Mouse (Mus musculus) hindbrain, embryonic 12.5 days (tissue): Measurements from ENCODE around the gene Atxn3. TPM values are rescaled to one million over a fixed set of nuclear protein-coding genes. Genes with fewer than 3 reads are reported as not detected.

Source experiments
- ATAC-seq: fragments of 200-750 bp; cut with Nextera tagmentation; 2 replicates; pipeline ENCODE4 v1.8.0; 2017; ENCODE audit warnings: moderate TSS enrichment; ENCODE audit not compliant: low FRiP score
- H3K27ac ChIP-seq: fragments of 300-500 bp; sonication (generic); 2 replicates; pipeline ENCODE4 v1.5.1; 2016; ENCODE audit warnings: mild to moderate bottlenecking
- H3K27me3 ChIP-seq: fragments of 300-500 bp; sonication (generic); 2 replicates; pipeline ENCODE4 v1.6.1; 2016; ENCODE audit warnings: mild to moderate bottlenecking
- H3K36me3 ChIP-seq: fragments of 300-500 bp; sonication (generic); 2 replicates; pipeline ENCODE4 v1.6.1; 2016; ENCODE audit warnings: mild to moderate bottlenecking
- H3K4me1 ChIP-seq: fragments of 300-500 bp; sonication (generic); 2 replicates; pipeline ENCODE4 v1.6.1; 2016
- H3K4me2 ChIP-seq: fragments of 300-500 bp; sonication (generic); replicated peaks from 2 replicates; pipeline ENCODE4 v1.6.1; 2016; ENCODE audit warnings: mild to moderate bottlenecking
- H3K4me3 ChIP-seq: fragments of 300-500 bp; sonication (generic); 2 replicates; pipeline ENCODE4 v1.5.1; 2016; ENCODE audit warnings: mild to moderate bottlenecking
- H3K9ac ChIP-seq: fragments of 300-500 bp; sonication (generic); 2 replicates; pipeline ENCODE4 v1.6.1; 2016; ENCODE audit warnings: mild to moderate bottlenecking, moderate library complexity
- H3K9me3 ChIP-seq: fragments of 300-500 bp; sonication (generic); replicated peaks from 2 replicates; pipeline ENCODE4 v1.6.1; 2016; ENCODE audit warnings: mild to moderate bottlenecking
- WGBS: fragments of 180-500 bp; shearing (Covaris S2); methylation state at CpG from one replicate; pipeline ENCODE4 v1.1.7; 2016; 5-methylcytosine and 5-hydroxymethylcytosine counted together
- polyA plus RNA-seq: library from polyadenylated mRNA; unstranded; fragments of >200 nt; fragmentation: Nextera tagmentation; extraction: Ambion mirVana; gene quantifications from 2 replicates; pipeline ENCODE4 v1.2.1, GENCODE M21; 2016

Gene Atxn3
- polyA plus RNA-seq, result 16.2 and 17.5 TPM in 2 replicates

DNA sequence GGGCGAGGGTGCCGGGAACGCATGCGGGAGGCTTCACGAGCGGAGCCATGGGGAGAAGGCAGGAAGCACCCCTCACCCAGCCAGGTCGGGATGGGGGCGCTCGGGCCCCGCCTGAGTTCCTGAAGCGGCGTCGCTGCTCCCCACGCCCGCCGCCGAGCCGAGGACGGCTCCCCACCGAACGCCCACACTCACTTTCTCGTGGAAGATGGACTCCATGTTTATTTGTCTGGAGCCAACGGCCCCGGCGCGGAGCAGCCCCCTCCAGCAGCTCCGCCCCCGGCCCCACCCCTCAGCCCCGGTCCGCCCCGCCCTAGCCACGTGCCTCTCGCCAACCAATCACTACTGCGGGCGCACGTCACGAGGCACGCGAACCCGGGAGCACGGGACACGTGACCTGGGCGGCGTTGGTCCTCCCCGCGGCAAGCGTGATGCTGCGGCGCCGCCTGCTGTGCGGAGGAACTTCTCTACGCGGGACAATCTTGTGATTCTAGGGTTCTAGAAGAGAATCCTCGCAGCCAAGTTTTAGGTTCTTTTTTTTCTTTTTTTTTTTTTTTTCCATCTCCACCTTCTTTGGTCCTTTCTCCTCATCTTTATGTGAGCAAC lies at the start of gene Atxn3:
Gene Atxn3 (minus strand): TSS at position 305 of the 603 bp plus-strand sequence.
- peak within 1 kb of the TSS; percentile 86 for H3K4me3 ChIP-seq
- no peaks in the 10 kb centered on the region for H3K9me3 ChIP-seq
- no peaks in the 10 kb centered on the region for H3K36me3 ChIP-seq
- ATAC-seq, result peak; percentile 99
- no peaks in the 10 kb centered on the region for H3K27me3 ChIP-seq
- H3K9ac ChIP-seq, result peak within 1 kb of the TSS; percentile 87
- 0% methylated on average over 54 of the region's 54 CpGs for WGBS
- peak within 1 kb of the TSS; percentile 72 for H3K27ac ChIP-seq
- peaks cover 12% of the 10 kb centered on the region for H3K4me1 ChIP-seq
- H3K4me2 ChIP-seq, result peak within 1 kb of the TSS; percentile 71

DNA sequence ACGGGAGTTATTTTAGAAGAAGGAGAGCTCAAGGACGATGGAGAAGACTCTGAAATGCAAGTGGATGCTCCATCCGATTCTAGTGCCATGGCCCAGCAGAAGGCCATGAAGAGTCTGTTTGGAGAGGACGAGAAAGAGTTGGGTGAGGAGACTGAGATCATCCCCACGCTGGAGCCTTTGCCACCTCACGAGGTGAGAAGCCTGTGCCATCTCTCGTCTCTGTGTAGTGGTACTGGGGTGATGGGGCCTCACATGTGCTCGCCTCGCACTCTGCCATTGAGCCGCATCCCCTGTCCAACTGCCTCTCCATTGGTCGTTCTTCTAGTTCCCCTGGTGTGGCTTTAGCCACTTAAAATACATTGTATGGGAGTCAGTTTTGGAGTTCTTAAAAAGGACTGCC lies 42.7 kb upstream of the Atxn3 start:
- ATAC-seq, result no peak
- H3K27me3 ChIP-seq, result no peaks in the 10 kb centered on the region
- H3K4me1 ChIP-seq, result no peaks in the 10 kb centered on the region
- no peaks in the 10 kb centered on the region for H3K9me3 ChIP-seq
- H3K36me3 ChIP-seq, result peaks cover 71% of the 10 kb centered on the region
- 95% methylated on average over 11 of the region's 11 CpGs for WGBS
- H3K4me2 ChIP-seq, result no peak overlapping the region
- no peak overlapping the region for H3K27ac ChIP-seq
- H3K9ac ChIP-seq, result no peak overlapping the region
- no peak overlapping the region for H3K4me3 ChIP-seq

DNA sequence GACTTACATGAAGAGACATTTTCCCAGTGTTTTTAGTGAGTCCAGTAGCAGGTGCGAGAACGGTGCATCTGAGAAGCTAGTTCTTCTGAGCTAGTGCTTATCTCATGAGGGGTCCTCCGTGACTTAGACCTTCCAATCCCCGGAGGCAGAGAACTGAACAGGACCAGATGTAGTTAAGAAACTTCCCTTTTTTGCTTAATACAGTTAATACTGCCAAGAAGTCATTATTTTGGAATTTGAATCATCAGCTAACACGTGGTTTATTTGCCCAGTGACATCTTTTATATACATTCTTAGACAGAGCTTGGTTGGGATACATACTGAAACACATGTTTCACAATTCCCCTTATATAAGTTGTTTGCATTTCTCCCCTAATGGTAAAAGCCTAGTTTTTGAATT lies 40.9 kb upstream of the Atxn3 start:
- Histone ChIP-seq H3K9ac (no peak overlapping the region), H3K36me3 (peaks cover 69% of the 10 kb centered on the region), H3K4me1 (no peaks in the 10 kb centered on the region), H3K27ac (no peak overlapping the region), H3K9me3 (no peaks in the 10 kb centered on the region), H3K4me3 (no peak overlapping the region), H3K27me3 (no peaks in the 10 kb centered on the region), H3K4me2 (no peak overlapping the region)
- WGBS, result 92% methylated on average over 5 of the region's 5 CpGs
- no peak for ATAC-seq

DNA sequence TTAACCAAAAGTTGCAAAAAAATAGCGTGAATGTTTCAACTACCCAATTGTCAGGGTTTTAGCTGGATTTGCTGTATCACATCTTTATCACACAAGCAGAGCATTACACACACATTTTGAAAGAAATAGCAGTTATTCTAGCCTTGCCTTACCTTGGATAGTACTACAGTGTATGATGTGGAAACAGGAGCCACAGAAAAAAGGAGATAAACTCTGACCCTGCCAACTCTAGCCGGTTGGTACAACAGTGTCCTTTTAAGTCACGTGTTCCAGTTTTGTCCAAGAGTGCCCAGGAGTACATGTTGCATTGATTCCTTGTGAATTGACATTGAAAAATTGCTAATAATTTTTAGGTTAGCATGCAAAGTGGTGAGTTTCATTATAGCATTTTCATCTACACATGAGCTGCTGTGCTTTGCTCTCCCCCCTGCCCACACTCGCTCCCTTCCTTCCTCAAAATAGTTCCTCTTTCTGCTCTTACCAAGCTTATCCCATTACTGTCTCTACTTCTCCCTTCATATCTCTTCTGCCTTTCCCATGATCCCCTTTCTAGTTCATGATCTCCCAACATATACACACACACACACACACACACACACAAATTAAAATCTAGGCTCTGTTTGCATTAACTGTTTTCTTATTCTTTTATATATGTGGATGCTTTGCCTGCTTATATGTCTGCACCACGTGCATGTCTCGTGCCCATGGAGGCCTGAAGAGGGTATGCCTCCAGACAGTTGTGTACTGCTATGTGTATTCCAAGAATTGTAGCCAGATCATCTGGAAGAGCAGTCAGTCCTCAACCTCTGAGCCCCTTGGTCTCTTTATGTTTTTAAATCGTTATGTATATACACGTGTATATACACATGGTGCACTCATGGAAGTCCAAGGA lies 36.8 kb upstream of the Atxn3 start:
- 89% methylated on average over 8 of the region's 8 CpGs for WGBS
- no peak for ATAC-seq
- Histone ChIP-seq H3K9ac (no peak overlapping the region), H3K9me3 (no peaks in the 10 kb centered on the region), H3K4me1 (no peaks in the 10 kb centered on the region), H3K4me3 (no peak overlapping the region), H3K4me2 (no peak overlapping the region), H3K27ac (no peak overlapping the region), H3K27me3 (no peaks in the 10 kb centered on the region), H3K36me3 (peaks cover 66% of the 10 kb centered on the region)

DNA sequence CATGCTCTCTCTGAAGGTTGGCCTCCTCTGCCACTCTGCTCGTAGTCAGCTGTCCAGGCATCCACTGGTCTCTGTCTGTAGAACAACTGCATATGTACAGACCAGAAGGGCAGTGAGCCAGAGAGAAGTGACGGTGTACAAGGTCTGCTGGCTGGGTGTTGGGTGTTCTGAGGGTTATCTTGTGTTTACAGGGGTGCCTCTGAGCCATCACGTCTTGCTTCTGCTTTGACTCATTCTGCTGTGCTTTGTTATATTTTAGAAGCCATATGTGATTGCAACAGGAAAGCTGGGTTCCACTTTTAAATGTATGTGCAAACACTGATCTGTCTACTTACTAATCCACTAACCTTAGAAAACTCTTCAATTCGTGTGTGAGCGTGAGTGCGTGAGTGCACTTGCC lies 29.6 kb upstream of the Atxn3 start:
- no peak overlapping the region for H3K9ac ChIP-seq
- H3K4me1 ChIP-seq, result no peaks in the 10 kb centered on the region
- H3K36me3 ChIP-seq, result peaks cover 83% of the 10 kb centered on the region
- no peak overlapping the region for H3K4me3 ChIP-seq
- no peak for ATAC-seq
- H3K9me3 ChIP-seq, result no peaks in the 10 kb centered on the region
- no peak overlapping the region for H3K27ac ChIP-seq
- H3K27me3 ChIP-seq, result no peaks in the 10 kb centered on the region
- no peak overlapping the region for H3K4me2 ChIP-seq
- WGBS, result 93% methylated on average over 6 of the region's 6 CpGs

DNA sequence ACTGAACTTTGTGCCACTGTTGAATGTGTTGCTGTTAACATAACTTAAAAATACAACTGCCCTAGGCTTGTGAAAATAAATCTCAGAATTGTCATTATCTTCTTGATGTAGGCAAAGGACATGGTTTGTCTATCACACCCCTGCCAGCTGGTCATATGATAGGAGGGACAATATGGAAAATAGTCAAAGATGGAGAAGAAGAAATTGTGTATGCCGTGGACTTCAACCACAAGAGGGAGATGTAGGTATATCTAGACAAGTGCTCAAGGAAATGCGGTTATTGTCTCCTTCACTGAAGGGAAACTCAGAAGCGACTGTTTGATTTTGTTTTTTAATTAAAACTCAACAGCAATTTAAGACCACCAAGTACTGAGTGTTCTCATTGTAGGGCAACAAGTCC lies 27.1 kb upstream of the Atxn3 start:
- Histone ChIP-seq H3K4me3 (no peak overlapping the region), H3K4me2 (no peak overlapping the region), H3K9me3 (no peaks in the 10 kb centered on the region), H3K36me3 (peaks cover 66% of the 10 kb centered on the region), H3K27me3 (no peaks in the 10 kb centered on the region), H3K9ac (no peak overlapping the region), H3K27ac (no peak overlapping the region), H3K4me1 (no peaks in the 10 kb centered on the region)
- WGBS, result 67% methylated on average over 3 of the region's 3 CpGs
- ATAC-seq, result no peak

DNA sequence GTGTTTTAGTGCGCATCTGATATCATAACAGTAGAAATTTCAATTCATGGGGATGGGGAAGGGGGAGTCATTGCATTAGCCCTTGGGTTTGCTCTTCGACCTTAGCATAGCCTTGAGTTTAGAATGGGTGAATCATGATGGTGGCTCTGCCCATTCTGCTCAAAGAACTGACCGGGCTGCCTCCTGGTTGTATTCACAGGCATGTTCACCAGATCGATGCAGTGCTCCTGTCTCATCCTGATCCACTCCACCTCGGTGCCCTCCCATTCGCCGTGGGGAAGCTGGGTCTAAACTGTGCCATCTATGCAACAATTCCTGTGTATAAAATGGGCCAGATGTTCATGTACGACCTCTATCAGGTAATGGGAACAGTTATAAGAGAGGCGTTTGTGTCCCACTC lies 24.9 kb upstream of the Atxn3 start:
- WGBS, result 95% methylated on average over 9 of the region's 9 CpGs
- Histone ChIP-seq H3K4me2 (no peak overlapping the region), H3K36me3 (peaks cover 47% of the 10 kb centered on the region), H3K4me1 (no peaks in the 10 kb centered on the region), H3K27ac (no peak overlapping the region), H3K4me3 (no peak overlapping the region), H3K27me3 (no peaks in the 10 kb centered on the region), H3K9ac (0 out of 2 replicates have a peak overlapping the region, but pooled peaks have one; percentile 5), H3K9me3 (no peaks in the 10 kb centered on the region)
- ATAC-seq, result no peak

DNA sequence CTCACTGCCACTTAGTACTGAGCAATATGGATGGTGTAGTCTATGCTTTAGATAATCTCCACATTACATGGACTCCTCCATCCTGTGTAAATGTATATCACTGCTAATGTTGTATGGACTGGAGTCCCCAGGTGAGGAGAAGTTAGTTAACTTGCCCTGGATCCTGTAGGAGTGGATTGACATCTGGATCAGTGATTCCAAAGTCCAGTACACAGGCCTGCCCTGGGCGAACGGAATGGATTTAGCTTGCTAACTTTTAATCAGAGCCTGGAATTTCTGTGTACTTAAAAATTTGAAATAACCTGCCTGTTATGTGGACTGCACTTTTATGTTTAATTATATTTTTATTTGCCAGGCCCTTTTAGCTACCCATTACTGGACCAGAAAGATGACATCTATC lies 23.5 kb upstream of the Atxn3 start:
- Histone ChIP-seq H3K9me3 (no peaks in the 10 kb centered on the region), H3K27ac (no peak overlapping the region), H3K36me3 (peaks cover 34% of the 10 kb centered on the region), H3K27me3 (no peaks in the 10 kb centered on the region), H3K4me2 (no peak overlapping the region), H3K4me1 (peaks cover 12% of the 10 kb centered on the region), H3K4me3 (no peak overlapping the region), H3K9ac (no peak overlapping the region)
- ATAC-seq, result no peak
- 90% methylated on average over 2 of the region's 2 CpGs for WGBS

DNA sequence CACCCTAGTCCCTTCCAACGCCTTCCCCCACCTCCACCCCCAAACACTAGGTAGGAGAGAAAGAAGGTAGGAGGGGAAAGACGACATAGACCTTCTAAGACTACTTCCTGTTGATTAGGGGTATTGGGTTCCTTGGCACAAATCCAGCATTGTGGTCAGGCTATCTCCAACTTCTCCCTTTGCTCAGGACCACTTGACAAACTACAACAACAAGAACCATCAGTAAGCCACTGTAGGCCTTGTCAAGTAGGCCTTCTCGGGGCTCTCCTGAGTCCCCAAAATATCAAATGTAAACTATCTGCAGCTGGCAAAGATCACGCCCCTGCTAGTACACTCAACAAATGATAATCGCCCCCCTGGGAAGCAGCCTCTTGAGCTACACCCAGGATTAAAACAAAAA lies 22.2 kb upstream of the Atxn3 start:
- H3K27ac ChIP-seq, result no peak overlapping the region
- H3K9me3 ChIP-seq, result no peaks in the 10 kb centered on the region
- WGBS, result 81% methylated on average over 5 of the region's 5 CpGs
- no peak overlapping the region for H3K4me2 ChIP-seq
- H3K36me3 ChIP-seq, result peaks cover 31% of the 10 kb centered on the region
- no peak overlapping the region for H3K4me3 ChIP-seq
- H3K9ac ChIP-seq, result no peak overlapping the region
- H3K27me3 ChIP-seq, result no peaks in the 10 kb centered on the region
- peaks cover 13% of the 10 kb centered on the region for H3K4me1 ChIP-seq
- no peak for ATAC-seq

DNA sequence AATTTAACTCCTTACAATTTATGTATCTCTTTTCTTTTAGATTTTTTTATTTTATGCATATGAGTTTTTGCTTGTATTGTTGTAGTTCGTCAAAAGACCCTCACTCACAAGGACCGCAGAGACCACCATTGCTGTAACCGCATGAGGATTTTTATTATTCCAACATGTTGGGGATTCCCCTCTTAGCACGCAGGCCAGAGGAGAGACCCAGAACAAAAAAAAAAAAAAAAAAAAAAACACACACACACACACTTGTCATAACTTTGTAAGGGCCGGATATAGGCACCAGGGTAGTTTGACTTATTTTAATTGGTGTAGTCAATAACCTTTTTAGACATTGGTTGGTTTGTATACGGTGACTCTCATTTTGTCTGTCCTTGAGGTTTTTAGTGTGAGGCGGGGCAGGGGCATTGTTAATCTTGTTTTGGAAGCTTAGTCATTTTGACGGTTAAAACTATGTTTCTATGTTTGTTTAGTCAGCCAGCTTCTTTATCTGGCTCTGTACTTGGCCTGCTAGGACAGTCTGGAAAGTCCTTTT lies 21.2 kb upstream of the Atxn3 start:
- Histone ChIP-seq H3K36me3 (peaks cover 23% of the 10 kb centered on the region), H3K4me2 (no peak overlapping the region), H3K9me3 (no peaks in the 10 kb centered on the region), H3K27ac (no peak overlapping the region), H3K27me3 (no peaks in the 10 kb centered on the region), H3K4me1 (peaks cover 20% of the 10 kb centered on the region), H3K9ac (no peak overlapping the region), H3K4me3 (no peak overlapping the region)
- ATAC-seq, result no peak
- WGBS, result 92% methylated on average over 8 of the region's 8 CpGs

DNA sequence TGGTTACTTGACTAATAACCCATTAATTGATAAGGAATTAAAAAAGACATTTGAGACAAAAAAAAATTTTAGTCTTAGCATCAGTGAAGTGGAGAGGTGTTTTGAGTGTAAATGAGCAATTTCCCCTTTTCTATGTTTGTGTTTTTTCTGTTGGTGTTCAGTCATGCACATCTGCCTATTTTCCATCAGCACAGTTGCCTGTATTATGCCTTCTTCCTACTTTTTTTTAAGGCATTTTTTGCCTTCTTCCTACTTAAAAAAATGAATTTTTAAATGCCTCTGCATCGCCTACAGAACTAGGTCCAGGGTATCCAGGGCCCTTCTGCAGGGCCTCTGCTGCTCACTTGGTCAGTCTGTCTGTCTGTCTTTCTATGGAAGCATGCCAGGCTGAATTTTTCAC lies 20.5 kb upstream of the Atxn3 start:
- H3K27ac ChIP-seq, result no peak overlapping the region
- no peak overlapping the region for H3K9ac ChIP-seq
- no peaks in the 10 kb centered on the region for H3K9me3 ChIP-seq
- H3K4me1 ChIP-seq, result peaks cover 21% of the 10 kb centered on the region
- no peak overlapping the region for H3K4me3 ChIP-seq
- no peak for ATAC-seq
- H3K36me3 ChIP-seq, result peaks cover 18% of the 10 kb centered on the region
- no peak overlapping the region for H3K4me2 ChIP-seq
- 91% methylated on average over 1 of the region's 1 CpGs for WGBS
- H3K27me3 ChIP-seq, result no peaks in the 10 kb centered on the region

DNA sequence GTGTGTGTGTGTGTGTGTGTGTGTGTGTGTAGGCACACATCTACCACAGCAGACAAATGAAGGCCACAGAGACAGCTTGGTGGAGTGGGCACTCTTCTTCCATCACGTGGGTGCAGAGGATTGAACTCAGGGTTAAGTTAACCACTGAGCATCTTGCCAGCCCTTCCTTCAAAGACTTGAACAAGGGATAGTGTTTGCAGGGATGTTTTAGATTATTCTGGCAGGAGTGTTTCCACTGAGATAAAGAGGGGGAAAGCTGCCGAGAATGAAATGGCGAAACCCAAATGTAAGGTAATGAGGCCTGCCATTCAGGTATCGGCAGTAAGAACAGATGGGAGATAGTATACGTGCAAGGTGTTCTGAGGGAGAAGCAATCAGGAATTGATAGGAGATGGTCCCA lies 20.1 kb upstream of the Atxn3 start:
- H3K9ac ChIP-seq, result no peak overlapping the region
- H3K4me3 ChIP-seq, result no peak overlapping the region
- no peaks in the 10 kb centered on the region for H3K9me3 ChIP-seq
- H3K27ac ChIP-seq, result no peak overlapping the region
- WGBS, result 95% methylated on average over 5 of the region's 5 CpGs
- no peaks in the 10 kb centered on the region for H3K27me3 ChIP-seq
- peaks cover 17% of the 10 kb centered on the region for H3K36me3 ChIP-seq
- no peak overlapping the region for H3K4me2 ChIP-seq
- H3K4me1 ChIP-seq, result peaks cover 24% of the 10 kb centered on the region
- ATAC-seq, result no peak
